Mouse (Mus musculus): ENCODE results near the gene Tfrc.
A peak's percentile ranks its signal among the peaks of the same experiment; 100 is the strongest.

Tfrc gene

GRCm38 (mm10) chr16:32670354-32671124 lies 61.8 kb downstream of the Tfrc start:
- no peak for DNase-seq

- no peak for DNase-seq
These were observed 62.6 kb downstream of the Tfrc start for GRCm38 (mm10) chr16:32671206-32671887.

GRCm38 (mm10) chr16:32672250-32672649 lies 63.5 kb downstream of the Tfrc start:
- DNase-seq = no peak

GRCm38 (mm10) chr16:32672861-32673560 lies 64.3 kb downstream of the Tfrc start:
- no peak for DNase-seq

GRCm38 (mm10) chr16:32674121-32674740 lies 65.5 kb downstream of the Tfrc start:
- no peak for DNase-seq

GRCm38 (mm10) chr16:32677040-32677700 lies 68.5 kb downstream of the Tfrc start:
- no peak for DNase-seq

- DNase-seq = no peak
These were observed 69.2 kb downstream of the Tfrc start for GRCm38 (mm10) chr16:32677903-32678302.

- DNase-seq = no peak
These were observed 70.1 kb downstream of the Tfrc start for GRCm38 (mm10) chr16:32678812-32679211.

- no peak for DNase-seq
These were observed 71.3 kb downstream of the Tfrc start for GRCm38 (mm10) chr16:32679976-32680375.

GRCm38 (mm10) chr16:32680806-32681205 lies 72.1 kb downstream of the Tfrc start:
- DNase-seq = no peak

- peak; percentile 86 to 91 for DNase-seq
These were observed 73.5 kb downstream of the Tfrc start for GRCm38 (mm10) chr16:32682194-32682593.

All from cerebellum, postnatal 14 days (tissue).